Mouse (Mus musculus): ENCODE results near the gene Entpd7. TPM values are rescaled to one million over a fixed set of nuclear protein-coding genes. Genes with fewer than 3 reads are reported as not detected.

Entpd7 gene
- polyA plus RNA-seq, 1 experiment from 2014 or later = 10.4 TPM

- WGBS = 90% methylated on average over 7 of the region's 7 CpGs
These were observed 18.7 kb downstream of the Entpd7 start for GRCm38 (mm10) chr19:43708206-43708605.

DNA sequence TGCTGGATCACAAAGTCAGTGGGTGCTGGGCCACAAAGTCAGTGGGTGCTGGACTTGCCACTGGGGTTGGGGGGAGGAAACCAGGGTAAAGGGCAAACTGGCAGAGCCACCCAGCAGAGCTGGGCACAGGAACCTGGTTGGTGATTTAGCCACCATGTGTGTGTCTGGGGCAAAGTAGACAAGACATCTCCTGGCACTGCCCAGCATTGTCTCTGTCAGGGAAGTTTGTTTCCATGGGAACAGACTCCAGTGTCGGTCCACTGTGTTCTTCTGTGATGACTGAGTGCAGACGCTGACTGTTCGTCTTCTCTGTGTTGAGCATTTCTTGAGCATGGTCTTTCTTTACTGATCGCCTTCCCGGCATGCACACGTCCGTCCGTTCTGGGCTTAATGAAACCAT is 19.8 kb downstream of the Entpd7 start:
- no peaks in the 10 kb centered on the region for H3K27me3 ChIP-seq (replicated peaks)
- H3K4me2 ChIP-seq = no peak overlapping the region
- no peaks in the 10 kb centered on the region for H3K4me1 ChIP-seq
- H3K9ac ChIP-seq = no peak overlapping the region
- H3K36me3 ChIP-seq (replicated peaks) = peaks cover 11% of the 10 kb centered on the region; the same call in 1 of the 2 replicates
- no peak overlapping the region for H3K27ac ChIP-seq
- no peak for ATAC-seq (replicated peaks)
- no peaks in the 10 kb centered on the region for H3K9me3 ChIP-seq
- no peak overlapping the region for H3K4me3 ChIP-seq
- 62% methylated on average over 8 of the region's 8 CpGs for WGBS

More at GRCm38 (mm10) chr19:43708206-43708605, 18.7 kb downstream of the Entpd7 start:
- H3K4me1 ChIP-seq = no peaks in the 10 kb centered on the region
- no peak for ATAC-seq (replicated peaks)
- no peak overlapping the region for H3K27ac ChIP-seq
- H3K4me3 ChIP-seq = no peak overlapping the region
- H3K4me2 ChIP-seq = no peak overlapping the region
- no peaks in the 10 kb centered on the region for H3K27me3 ChIP-seq (replicated peaks)
- H3K36me3 ChIP-seq (replicated peaks) = peaks cover 11% of the 10 kb centered on the region; the same call in 1 of the 2 replicates
- no peak overlapping the region for H3K9ac ChIP-seq
- no peaks in the 10 kb centered on the region for H3K9me3 ChIP-seq

GRCm38 (mm10) chr19:43711159-43711916 is 21.9 kb downstream of the Entpd7 start:
- Histone ChIP-seq H3K27ac (no peak overlapping the region), H3K4me2 (no peak overlapping the region), H3K9ac (no peak overlapping the region), H3K27me3 (replicated peaks) (no peaks in the 10 kb centered on the region), H3K4me3 (no peak overlapping the region), H3K9me3 (no peaks in the 10 kb centered on the region), H3K4me1 (no peaks in the 10 kb centered on the region), H3K36me3 (replicated peaks) (peaks cover 4% of the 10 kb centered on the region; the same call in 1 of the 2 replicates)
- 58% methylated on average over 22 of the region's 22 CpGs for WGBS
- no peak for ATAC-seq (replicated peaks)

- no peak overlapping the region for H3K4me3 ChIP-seq
- no peak for ATAC-seq (replicated peaks)
- WGBS = 79% methylated on average over 5 of the region's 5 CpGs
- H3K27me3 ChIP-seq (replicated peaks) = no peaks in the 10 kb centered on the region
- no peak overlapping the region for H3K9ac ChIP-seq
- H3K36me3 ChIP-seq (replicated peaks) = peaks cover 4% of the 10 kb centered on the region; the same call in 1 of the 2 replicates
- no peaks in the 10 kb centered on the region for H3K4me1 ChIP-seq
- no peak overlapping the region for H3K27ac ChIP-seq
- no peak overlapping the region for H3K4me2 ChIP-seq
- H3K9me3 ChIP-seq = no peaks in the 10 kb centered on the region
These were observed 22.5 kb downstream of the Entpd7 start for GRCm38 (mm10) chr19:43711971-43712370.

DNA sequence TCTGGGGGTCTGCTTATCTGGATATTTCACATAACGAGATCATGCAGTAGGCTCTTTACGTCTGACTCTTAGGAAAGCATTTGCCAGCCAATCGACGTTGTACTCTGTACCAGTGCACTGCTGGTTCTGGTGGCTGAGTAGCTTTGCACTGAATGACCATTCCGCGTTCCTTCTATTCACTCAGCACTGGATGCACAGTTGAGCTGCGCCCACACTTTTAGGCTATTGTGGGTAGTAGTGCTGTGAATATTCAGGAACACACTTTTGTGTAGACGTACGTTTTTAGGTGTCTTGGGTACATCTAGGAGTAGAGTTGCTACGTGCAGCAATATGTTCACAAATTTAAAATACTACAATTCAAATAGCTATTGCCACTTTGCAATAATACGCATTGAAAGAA is 30.6 kb downstream of the Entpd7 start:
- Histone ChIP-seq H3K36me3 (replicated peaks) (peaks cover 14% of the 10 kb centered on the region), H3K4me2 (no peak overlapping the region), H3K4me3 (no peak overlapping the region), H3K27ac (no peak overlapping the region), H3K9ac (no peak overlapping the region), H3K4me1 (no peaks in the 10 kb centered on the region), H3K27me3 (replicated peaks) (no peaks in the 10 kb centered on the region), H3K9me3 (no peaks in the 10 kb centered on the region)
- WGBS = 94% methylated on average over 11 of the region's 11 CpGs
- no peak for ATAC-seq (replicated peaks)

GRCm38 (mm10) chr19:43722891-43723290 is 33.4 kb downstream of the Entpd7 start:
- H3K4me1 ChIP-seq = no peaks in the 10 kb centered on the region
- H3K27me3 ChIP-seq (replicated peaks) = no peaks in the 10 kb centered on the region
- H3K4me2 ChIP-seq = no peak overlapping the region
- ATAC-seq (replicated peaks) = no peak
- no peak overlapping the region for H3K9ac ChIP-seq
- H3K36me3 ChIP-seq (replicated peaks) = peaks cover 28% of the 10 kb centered on the region; the same call in 1 of the 2 replicates
- no peaks in the 10 kb centered on the region for H3K9me3 ChIP-seq
- H3K27ac ChIP-seq = no peak overlapping the region
- WGBS = 75% methylated on average over 8 of the region's 8 CpGs
- no peak overlapping the region for H3K4me3 ChIP-seq

DNA sequence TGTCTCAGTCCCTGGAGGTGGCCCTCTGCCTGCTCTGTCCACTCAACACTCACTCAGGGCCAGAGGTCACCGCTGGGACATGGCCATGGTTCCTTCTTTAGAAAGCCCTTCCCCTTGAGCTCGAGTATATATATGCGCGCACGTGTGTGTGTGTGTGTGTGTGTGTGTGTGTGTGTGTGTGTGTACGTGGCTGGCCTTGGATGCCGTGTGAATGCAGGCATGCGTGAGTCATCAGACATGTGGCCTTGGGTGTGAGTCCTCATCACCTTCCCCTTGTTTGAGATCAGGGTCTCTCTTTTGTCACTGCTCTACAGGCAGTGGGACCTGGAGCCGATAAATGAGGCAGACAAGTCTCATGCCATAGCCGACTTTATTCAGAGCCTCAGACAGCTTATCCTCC is 34.0 kb downstream of the Entpd7 start:
- no peak overlapping the region for H3K9ac ChIP-seq
- H3K27ac ChIP-seq = no peak overlapping the region
- WGBS = 83% methylated on average over 10 of the region's 10 CpGs
- no peak overlapping the region for H3K4me2 ChIP-seq
- no peaks in the 10 kb centered on the region for H3K4me1 ChIP-seq
- H3K27me3 ChIP-seq (replicated peaks) = no peaks in the 10 kb centered on the region
- H3K9me3 ChIP-seq = no peaks in the 10 kb centered on the region
- no peak for ATAC-seq (replicated peaks)
- peaks cover 32% of the 10 kb centered on the region; the same call in 1 of the 2 replicates for H3K36me3 ChIP-seq (replicated peaks)
- no peak overlapping the region for H3K4me3 ChIP-seq

DNA sequence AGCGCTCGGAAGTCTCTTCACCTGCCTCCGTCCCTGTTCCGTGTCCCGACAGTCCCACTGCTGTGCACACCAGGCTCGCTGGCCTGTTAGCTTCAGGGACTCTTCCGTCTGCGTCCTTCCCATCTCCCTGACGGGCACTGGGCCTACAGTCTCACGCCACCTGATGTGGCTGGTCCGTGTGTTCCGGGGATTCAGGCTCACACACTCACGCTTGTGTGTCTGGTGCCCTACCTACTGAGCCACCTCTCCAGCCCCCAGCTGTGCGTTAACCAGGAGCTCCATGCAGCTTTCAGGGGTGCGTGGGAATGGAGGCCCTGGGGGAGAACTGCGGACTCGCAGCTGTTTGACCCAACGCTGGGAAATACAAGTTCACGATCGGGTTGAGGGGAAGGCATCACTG is 34.7 kb downstream of the Entpd7 start:
- H3K9me3 ChIP-seq = no peaks in the 10 kb centered on the region
- no peak overlapping the region for H3K4me2 ChIP-seq
- 95% methylated on average over 20 of the region's 20 CpGs for WGBS
- no peaks in the 10 kb centered on the region for H3K4me1 ChIP-seq
- no peak for ATAC-seq (replicated peaks)
- H3K4me3 ChIP-seq = no peak overlapping the region
- H3K9ac ChIP-seq = no peak overlapping the region
- H3K27ac ChIP-seq = no peak overlapping the region
- no peaks in the 10 kb centered on the region for H3K27me3 ChIP-seq (replicated peaks)
- peaks cover 34% of the 10 kb centered on the region; the same call in 1 of the 2 replicates for H3K36me3 ChIP-seq (replicated peaks)

GRCm38 (mm10) chr19:43724821-43725220 is 35.3 kb downstream of the Entpd7 start:
- no peak for ATAC-seq (replicated peaks)
- no peak overlapping the region for H3K4me2 ChIP-seq
- peaks cover 38% of the 10 kb centered on the region; the same call in 1 of the 2 replicates for H3K36me3 ChIP-seq (replicated peaks)
- H3K4me3 ChIP-seq = no peak overlapping the region
- no peaks in the 10 kb centered on the region for H3K9me3 ChIP-seq
- H3K9ac ChIP-seq = no peak overlapping the region
- no peaks in the 10 kb centered on the region for H3K4me1 ChIP-seq
- no peak overlapping the region for H3K27ac ChIP-seq
- no peaks in the 10 kb centered on the region for H3K27me3 ChIP-seq (replicated peaks)
- 91% methylated on average over 7 of the region's 7 CpGs for WGBS

DNA sequence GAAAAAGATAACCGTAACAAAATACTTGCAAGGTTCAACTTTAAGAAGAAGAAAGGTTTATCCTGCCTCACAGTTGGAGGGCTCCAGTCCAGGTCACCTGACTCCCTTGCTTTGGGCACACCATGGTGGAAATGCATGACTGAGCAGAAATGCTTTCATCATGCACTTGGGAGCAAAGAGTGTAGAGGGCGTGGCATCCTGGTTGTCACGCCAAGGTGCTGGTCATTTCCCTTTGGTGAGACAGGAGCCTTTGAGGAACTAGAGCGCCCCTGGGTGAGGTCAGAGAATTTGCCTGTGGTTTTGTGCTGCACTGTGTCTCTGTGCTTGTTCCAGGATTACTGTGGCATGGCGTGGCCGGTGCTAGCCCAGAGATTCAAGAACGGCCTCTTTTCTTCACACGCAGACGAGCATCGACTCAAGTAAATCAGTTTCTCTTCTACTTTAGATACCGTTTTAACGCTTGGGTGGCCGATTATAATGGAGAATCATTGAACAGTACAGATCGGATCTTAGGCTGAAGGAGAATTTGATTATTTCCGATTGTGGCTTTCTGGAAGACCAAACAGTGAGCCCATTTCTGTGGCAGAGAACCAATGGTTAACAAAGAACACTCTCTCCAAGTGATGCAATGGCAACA is 37.2 kb downstream of the Entpd7 start:
- Histone ChIP-seq H3K27me3 (replicated peaks) (no peaks in the 10 kb centered on the region), H3K9me3 (no peaks in the 10 kb centered on the region), H3K36me3 (replicated peaks) (peaks cover 38% of the 10 kb centered on the region; the same call in 1 of the 2 replicates), H3K4me3 (no peak overlapping the region), H3K4me1 (no peaks in the 10 kb centered on the region), H3K9ac (no peak overlapping the region), H3K4me2 (no peak overlapping the region), H3K27ac (no peak overlapping the region)
- no peak for ATAC-seq (replicated peaks)
- 77% methylated on average over 15 of the region's 15 CpGs for WGBS

- Histone ChIP-seq H3K36me3 (replicated peaks) (peaks cover 39% of the 10 kb centered on the region; the same call in 1 of the 2 replicates), H3K4me2 (peak overlapping the region; percentile 36), H3K27me3 (replicated peaks) (no peaks in the 10 kb centered on the region), H3K9ac (peak overlapping the region; percentile 20; the same call in 1 of the 2 replicates), H3K4me1 (no peaks in the 10 kb centered on the region), H3K27ac (no peak overlapping the region), H3K9me3 (no peaks in the 10 kb centered on the region), H3K4me3 (peak overlapping the region; percentile 23)
- ATAC-seq (replicated peaks) = no peak
- WGBS = 38% methylated on average over 22 of the region's 22 CpGs
These were observed 40.0 kb downstream of the Entpd7 start for GRCm38 (mm10) chr19:43729296-43730036.

DNA sequence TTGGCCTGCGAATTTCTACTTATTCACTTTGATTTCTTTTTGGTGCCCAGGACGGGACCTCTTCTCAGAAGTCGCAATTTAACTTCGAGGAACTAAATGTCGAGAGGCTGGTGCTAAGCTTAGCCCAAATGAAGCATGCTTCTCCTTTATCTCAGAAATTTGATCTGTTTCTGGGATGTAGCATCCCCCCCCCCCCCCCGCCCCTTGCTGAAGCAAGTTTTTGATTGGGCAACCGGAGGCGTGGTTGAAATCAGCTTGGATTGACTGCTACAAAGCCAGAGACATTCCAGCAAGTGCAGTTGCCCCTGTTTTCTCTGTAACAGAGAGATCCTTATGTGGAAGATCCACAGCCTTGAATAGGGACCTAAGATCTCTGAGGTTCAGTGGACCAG is 40.6 kb downstream of the Entpd7 start:
- H3K4me3 ChIP-seq = peak overlapping the region; percentile 23
- peak overlapping the region; percentile 20; the same call in 1 of the 2 replicates for H3K9ac ChIP-seq
- 25% methylated on average over 8 of the region's 8 CpGs for WGBS
- no peaks in the 10 kb centered on the region for H3K27me3 ChIP-seq (replicated peaks)
- peaks cover 42% of the 10 kb centered on the region; the same call in 1 of the 2 replicates for H3K36me3 ChIP-seq (replicated peaks)
- ATAC-seq (replicated peaks) = no peak
- H3K4me2 ChIP-seq = peak overlapping the region; percentile 36
- H3K9me3 ChIP-seq = no peaks in the 10 kb centered on the region
- H3K27ac ChIP-seq = no peak overlapping the region
- no peaks in the 10 kb centered on the region for H3K4me1 ChIP-seq

Measured in midbrain, embryonic 15.5 days (tissue).